Mouse (Mus musculus): ENCODE results near the gene Lum. TPM values are rescaled to one million over a fixed set of nuclear protein-coding genes. Genes with fewer than 3 reads are reported as not detected.

The Lum gene
- polyA plus RNA-seq (2015; fragmentation: Nextera tagmentation; extraction: Ambion mirVana) = 26.5 and 32.9 TPM in 2 replicates

GRCm38 (mm10) chr10:97564957-97565856 is at the start of gene Lum:
Gene Lum, plus strand, starts transcription at chr10:97565128.
- H3K4me3 ChIP-seq = no peak within 1 kb of the TSS
- ATAC-seq = peak; percentile 70; the same call in 1 of the 2 replicates
- H3K36me3 ChIP-seq (ENCODE audit: poor library complexity, severe bottlenecking) = no peaks in the 10 kb centered on the region
- H3K27ac ChIP-seq = no peak within 1 kb of the TSS
- WGBS = 51% methylated on average over 10 of the region's 10 CpGs
- no peaks in the 10 kb centered on the region for H3K9me3 ChIP-seq (replicated peaks)
- H3K4me1 ChIP-seq = no peaks in the 10 kb centered on the region
- H3K4me2 ChIP-seq = no peak within 1 kb of the TSS
- no peak within 1 kb of the TSS for H3K9ac ChIP-seq
- H3K27me3 ChIP-seq = no peaks in the 10 kb centered on the region

- Histone ChIP-seq H3K27ac (no peak overlapping the region), H3K4me3 (no peak overlapping the region), H3K36me3 (ENCODE audit: poor library complexity, severe bottlenecking) (no peaks in the 10 kb centered on the region), H3K4me1 (no peaks in the 10 kb centered on the region), H3K4me2 (no peak overlapping the region), H3K9ac (no peak overlapping the region), H3K9me3 (replicated peaks) (no peaks in the 10 kb centered on the region), H3K27me3 (no peaks in the 10 kb centered on the region)
- ATAC-seq = no peak
- WGBS = 90% methylated on average over 3 of the region's 3 CpGs
Observed at GRCm38 (mm10) chr10:97523366-97523765, 41.6 kb upstream of the Lum start.

GRCm38 (mm10) chr10:97535697-97536096 is 29.2 kb upstream of the Lum start:
- H3K9ac ChIP-seq = no peak overlapping the region
- H3K4me1 ChIP-seq = no peaks in the 10 kb centered on the region
- no peak overlapping the region for H3K4me2 ChIP-seq
- no peaks in the 10 kb centered on the region for H3K27me3 ChIP-seq
- no peak overlapping the region for H3K4me3 ChIP-seq
- no peak overlapping the region for H3K27ac ChIP-seq
- no peak for ATAC-seq
- H3K9me3 ChIP-seq (replicated peaks) = no peaks in the 10 kb centered on the region
- WGBS = 90% methylated on average over 4 of the region's 4 CpGs
- no peaks in the 10 kb centered on the region for H3K36me3 ChIP-seq (ENCODE audit: poor library complexity, severe bottlenecking)

GRCm38 (mm10) chr10:97536921-97537320 is 28.0 kb upstream of the Lum start:
- no peak for ATAC-seq
- Histone ChIP-seq H3K27ac (no peak overlapping the region), H3K4me2 (no peak overlapping the region), H3K9ac (no peak overlapping the region), H3K27me3 (no peaks in the 10 kb centered on the region), H3K9me3 (replicated peaks) (no peaks in the 10 kb centered on the region), H3K4me1 (no peaks in the 10 kb centered on the region), H3K36me3 (ENCODE audit: poor library complexity, severe bottlenecking) (no peaks in the 10 kb centered on the region), H3K4me3 (no peak overlapping the region)
- 80% methylated on average over 2 of the region's 2 CpGs for WGBS

- 98% methylated on average over 4 of the region's 4 CpGs for WGBS
- ATAC-seq = no peak
Observed at GRCm38 (mm10) chr10:97538202-97538601, 26.7 kb upstream of the Lum start.

GRCm38 (mm10) chr10:97547740-97548139 is 17.2 kb upstream of the Lum start:
- Histone ChIP-seq H3K36me3 (ENCODE audit: poor library complexity, severe bottlenecking) (no peaks in the 10 kb centered on the region), H3K27me3 (no peaks in the 10 kb centered on the region), H3K4me2 (no peak overlapping the region), H3K27ac (no peak overlapping the region), H3K4me1 (no peaks in the 10 kb centered on the region), H3K9ac (no peak overlapping the region), H3K9me3 (replicated peaks) (peaks cover 3% of the 10 kb centered on the region; the same call in 1 of the 2 replicates), H3K4me3 (no peak overlapping the region)
- WGBS = 87% methylated on average over 1 of the region's 1 CpGs
- no peak for ATAC-seq

More at GRCm38 (mm10) chr10:97538202-97538601, 26.7 kb upstream of the Lum start:
- Histone ChIP-seq H3K36me3 (ENCODE audit: poor library complexity, severe bottlenecking) (no peaks in the 10 kb centered on the region), H3K4me2 (no peak overlapping the region), H3K4me1 (no peaks in the 10 kb centered on the region), H3K27ac (no peak overlapping the region), H3K9me3 (replicated peaks) (no peaks in the 10 kb centered on the region), H3K9ac (no peak overlapping the region), H3K4me3 (no peak overlapping the region), H3K27me3 (no peaks in the 10 kb centered on the region)

GRCm38 (mm10) chr10:97567489-97568135 is 2.7 kb downstream of the Lum start:
- Histone ChIP-seq H3K4me1 (no peaks in the 10 kb centered on the region), H3K4me3 (no peak overlapping the region), H3K36me3 (ENCODE audit: poor library complexity, severe bottlenecking) (no peaks in the 10 kb centered on the region), H3K9me3 (replicated peaks) (no peaks in the 10 kb centered on the region), H3K4me2 (no peak overlapping the region), H3K27ac (no peak overlapping the region), H3K27me3 (no peaks in the 10 kb centered on the region), H3K9ac (no peak overlapping the region)
- no peak for ATAC-seq
- WGBS = 53% methylated on average over 8 of the region's 8 CpGs

GRCm38 (mm10) chr10:97582543-97583231 is 17.8 kb downstream of the Lum start:
- H3K4me1 ChIP-seq = no peaks in the 10 kb centered on the region
- H3K9ac ChIP-seq = no peak overlapping the region
- H3K27me3 ChIP-seq = no peaks in the 10 kb centered on the region
- no peaks in the 10 kb centered on the region for H3K36me3 ChIP-seq (ENCODE audit: poor library complexity, severe bottlenecking)
- H3K4me2 ChIP-seq = no peak overlapping the region
- H3K9me3 ChIP-seq (replicated peaks) = no peaks in the 10 kb centered on the region
- H3K4me3 ChIP-seq = no peak overlapping the region
- ATAC-seq = peak; percentile 74; the same call in 1 of the 2 replicates
- WGBS = 86% methylated on average over 4 of the region's 4 CpGs
- H3K27ac ChIP-seq = no peak overlapping the region

- Histone ChIP-seq H3K27me3 (no peaks in the 10 kb centered on the region), H3K9me3 (replicated peaks) (no peaks in the 10 kb centered on the region), H3K27ac (no peak overlapping the region), H3K36me3 (ENCODE audit: poor library complexity, severe bottlenecking) (no peaks in the 10 kb centered on the region), H3K9ac (no peak overlapping the region), H3K4me2 (no peak overlapping the region), H3K4me3 (no peak overlapping the region), H3K4me1 (no peaks in the 10 kb centered on the region)
- ATAC-seq = no peak
- WGBS = 77% methylated on average over 3 of the region's 3 CpGs
Observed at GRCm38 (mm10) chr10:97584176-97584575, 19.2 kb downstream of the Lum start.

- Histone ChIP-seq H3K9ac (no peak overlapping the region), H3K36me3 (ENCODE audit: poor library complexity, severe bottlenecking) (no peaks in the 10 kb centered on the region), H3K27ac (no peak overlapping the region), H3K4me3 (no peak overlapping the region), H3K9me3 (replicated peaks) (no peaks in the 10 kb centered on the region), H3K4me1 (no peaks in the 10 kb centered on the region), H3K27me3 (no peaks in the 10 kb centered on the region), H3K4me2 (no peak overlapping the region)
- 79% methylated on average over 5 of the region's 5 CpGs for WGBS
- ATAC-seq = no peak
Observed at GRCm38 (mm10) chr10:97587159-97587558, 22.2 kb downstream of the Lum start.

GRCm38 (mm10) chr10:97589574-97589973 is 24.6 kb downstream of the Lum start:
- no peaks in the 10 kb centered on the region for H3K9me3 ChIP-seq (replicated peaks)
- H3K27ac ChIP-seq = no peak overlapping the region
- no peaks in the 10 kb centered on the region for H3K36me3 ChIP-seq (ENCODE audit: poor library complexity, severe bottlenecking)
- H3K9ac ChIP-seq = no peak overlapping the region
- no peak overlapping the region for H3K4me2 ChIP-seq
- ATAC-seq = no peak
- no peaks in the 10 kb centered on the region for H3K4me1 ChIP-seq
- WGBS = 86% methylated on average over 6 of the region's 6 CpGs
- H3K4me3 ChIP-seq = no peak overlapping the region
- H3K27me3 ChIP-seq = no peaks in the 10 kb centered on the region

- Histone ChIP-seq H3K27ac (no peak overlapping the region), H3K4me3 (no peak overlapping the region), H3K9ac (no peak overlapping the region), H3K27me3 (no peaks in the 10 kb centered on the region), H3K4me2 (no peak overlapping the region), H3K4me1 (no peaks in the 10 kb centered on the region), H3K9me3 (replicated peaks) (no peaks in the 10 kb centered on the region), H3K36me3 (ENCODE audit: poor library complexity, severe bottlenecking) (no peaks in the 10 kb centered on the region)
- no peak for ATAC-seq
- WGBS = 65% methylated on average over 3 of the region's 3 CpGs
Observed at GRCm38 (mm10) chr10:97591036-97591435, 26.1 kb downstream of the Lum start.

Data from forebrain, embryonic 13.5 days (tissue).